Mouse (Mus musculus) urinary bladder, postnatal 36 days (tissue): ENCODE measurements around the gene 1110032A03Rik.
A peak's percentile ranks its signal among the peaks of the same experiment; 100 is the strongest.

Experiments
- DNase-seq, 2 experiments: peaks; one replicate each; pipeline ENCODE4 v3.0.0; 2022; ENCODE audit warnings: low spot score in 2 of 2, mixed read lengths in 1 of 2

The 1110032A03Rik gene

DNA sequence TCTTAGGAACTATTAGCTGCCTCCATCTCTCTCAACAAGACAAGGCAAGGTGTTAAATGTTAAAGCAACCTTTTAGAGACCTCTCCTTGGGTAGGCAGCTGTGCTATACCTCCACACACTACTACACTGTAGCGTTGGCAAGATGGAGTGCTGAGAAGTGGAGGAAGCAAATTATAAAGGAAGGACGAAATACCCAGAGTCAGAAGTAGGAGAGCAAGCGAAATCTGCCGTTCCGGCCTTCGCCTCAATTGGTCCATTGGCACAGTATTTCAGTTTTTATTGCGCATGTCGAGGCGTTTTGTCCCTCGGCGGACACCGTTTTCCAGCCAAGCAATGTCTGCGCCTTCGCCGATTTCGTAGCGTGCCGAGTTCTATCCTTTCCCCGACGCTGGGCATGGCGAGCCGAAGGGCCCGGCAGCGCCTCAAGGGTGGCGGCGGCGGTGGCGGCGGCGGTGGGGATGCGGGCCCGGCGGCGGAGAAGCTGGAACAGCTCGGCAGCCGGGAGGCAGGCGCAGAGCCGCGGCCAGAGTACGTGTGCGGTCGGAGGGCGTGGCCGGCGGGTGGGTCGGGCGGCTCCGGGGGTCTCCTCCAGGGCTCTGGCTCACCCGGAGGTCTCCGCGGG, at the start of gene 1110032A03Rik, which contains the start of gene Alg9:
TSS of gene 1110032A03Rik (minus strand) at position 530 of the 622 bp plus-strand sequence.
TSS of gene Alg9 (plus strand) at position 29 of the 622 bp plus-strand sequence.
- peak; percentile 89 for DNase-seq

DNA sequence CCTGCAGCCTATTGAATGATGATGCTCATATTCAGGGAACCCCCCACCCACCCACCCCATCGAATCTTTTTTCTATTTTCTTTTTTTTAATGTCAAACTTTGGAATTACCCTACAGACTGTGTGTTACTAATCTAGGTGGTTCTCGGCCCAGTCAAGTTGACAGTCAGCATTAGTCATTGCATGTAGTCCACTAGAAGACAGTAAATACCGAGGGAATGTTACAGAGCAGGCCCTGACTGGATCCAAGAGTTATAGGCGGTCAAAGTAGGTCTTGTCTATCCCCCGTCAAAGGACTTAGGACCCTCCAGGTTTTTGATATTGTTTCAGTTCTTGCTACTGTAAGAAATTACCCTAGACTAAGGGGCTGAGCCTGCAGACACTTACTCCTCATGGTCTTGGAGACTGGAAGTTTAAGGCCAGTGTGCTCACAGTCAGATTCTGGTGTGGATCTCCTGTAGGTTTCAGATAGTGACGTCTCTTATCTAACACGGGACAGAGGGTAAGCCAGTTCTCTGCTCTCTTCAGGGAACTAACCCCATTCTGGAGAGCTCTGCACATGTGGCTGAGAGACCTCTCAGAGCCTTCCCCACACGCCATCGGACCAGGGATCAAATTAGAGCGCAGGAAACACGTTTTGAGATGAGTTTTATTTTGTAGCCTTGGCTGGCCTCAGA, 48.6 kb upstream of the 1110032A03Rik start:
- no peak for DNase-seq

DNA sequence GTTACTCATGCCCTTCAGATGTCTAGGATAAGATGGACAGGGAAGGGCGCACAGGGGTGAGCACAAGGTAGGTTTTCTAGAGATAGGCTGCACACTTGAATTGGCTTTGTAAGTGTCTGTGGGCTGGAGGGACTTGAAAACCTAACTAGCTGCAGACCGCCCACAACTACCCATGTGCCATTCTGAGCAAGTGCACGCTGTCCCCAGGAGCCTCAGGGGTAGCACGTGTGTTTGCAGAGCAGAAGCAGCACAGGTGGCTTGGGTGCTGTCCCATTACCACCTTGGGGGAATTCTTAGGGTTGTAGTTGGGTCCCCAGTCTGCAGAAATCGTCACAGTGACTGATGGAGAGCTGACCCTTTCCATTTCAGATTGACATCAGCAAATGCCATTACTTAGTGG, 46.9 kb upstream of the 1110032A03Rik start:
- DNase-seq = no peak

DNA sequence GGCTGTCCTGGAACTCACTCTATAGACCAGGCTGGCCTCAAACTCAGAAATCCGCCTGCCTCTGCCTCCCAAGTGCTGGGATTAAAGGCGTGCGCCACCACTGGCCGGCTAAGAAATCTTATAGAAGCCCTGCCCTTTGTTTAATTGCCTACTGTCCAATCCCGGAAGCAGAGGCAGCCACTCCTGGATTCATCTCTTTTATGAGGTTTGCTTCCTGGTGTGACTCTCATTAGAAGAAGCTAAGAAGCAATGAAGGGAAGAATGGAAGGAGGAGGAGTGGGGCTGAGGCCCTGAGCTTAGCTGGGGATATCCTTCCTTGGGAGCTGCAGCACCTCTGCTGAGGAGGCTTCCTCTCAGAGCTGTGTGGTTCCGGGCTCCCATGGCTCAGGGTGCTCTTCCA, 46.3 kb upstream of the 1110032A03Rik start:
- no peak for DNase-seq

DNA sequence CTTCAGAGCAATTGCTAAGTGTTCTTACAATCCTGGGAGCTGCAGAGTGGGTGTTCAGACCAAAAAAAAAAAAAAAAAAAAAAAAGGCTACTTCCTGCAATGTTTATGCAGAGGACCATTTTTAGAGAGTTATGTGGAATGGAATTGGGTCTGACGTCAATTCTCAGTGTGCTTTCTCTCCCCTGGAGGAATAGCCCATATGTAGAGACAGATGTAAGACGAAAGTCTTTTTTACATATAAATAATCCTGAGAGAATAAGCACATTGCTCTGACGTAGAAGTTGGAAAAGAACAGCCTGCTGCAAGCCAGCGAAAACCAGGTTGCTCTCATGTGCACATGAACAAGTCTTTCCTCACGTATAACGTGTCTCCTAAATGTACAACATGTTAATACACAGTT, 44.4 kb upstream of the 1110032A03Rik start:
- no peak for DNase-seq

DNA sequence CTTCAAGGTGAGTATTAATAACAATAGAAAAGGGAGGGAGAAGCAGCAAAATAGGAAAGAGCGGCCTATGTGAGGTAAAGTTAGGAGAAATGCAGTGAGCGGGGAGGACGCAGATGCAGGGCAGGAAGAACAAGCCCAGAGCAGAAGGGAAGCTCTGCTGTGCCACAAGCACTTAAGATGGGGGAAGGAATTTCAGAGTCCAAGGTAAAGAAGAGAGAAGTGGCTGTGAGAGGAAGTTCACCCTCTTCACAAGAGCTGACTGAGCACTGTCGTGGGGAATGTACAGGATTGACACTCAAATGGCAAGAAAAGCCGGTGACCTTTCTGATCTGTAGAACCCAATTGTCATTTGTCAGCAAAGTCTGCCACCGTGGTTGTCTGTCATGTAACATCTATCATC, 42.7 kb upstream of the 1110032A03Rik start:
- DNase-seq = no peak

DNA sequence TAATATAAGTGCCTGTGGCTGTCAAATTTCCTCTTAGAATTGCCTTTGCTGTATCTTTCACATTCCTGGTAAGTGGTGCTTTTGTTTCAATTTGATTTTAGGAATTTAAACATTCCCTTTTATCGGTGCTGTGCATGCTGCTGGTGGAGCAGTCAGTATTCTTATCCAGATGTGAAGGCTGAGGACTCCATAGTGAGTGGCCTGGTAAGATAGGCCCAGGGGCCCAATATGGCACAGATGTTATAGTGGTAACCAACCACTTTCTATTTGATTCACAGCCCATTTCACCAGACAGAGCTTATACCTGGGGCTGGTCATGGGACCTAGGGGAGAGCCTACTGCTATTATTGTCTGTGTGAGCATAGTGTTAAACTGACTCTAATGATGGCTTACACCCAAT, 41.2 kb upstream of the 1110032A03Rik start:
- DNase-seq = no peak

DNA sequence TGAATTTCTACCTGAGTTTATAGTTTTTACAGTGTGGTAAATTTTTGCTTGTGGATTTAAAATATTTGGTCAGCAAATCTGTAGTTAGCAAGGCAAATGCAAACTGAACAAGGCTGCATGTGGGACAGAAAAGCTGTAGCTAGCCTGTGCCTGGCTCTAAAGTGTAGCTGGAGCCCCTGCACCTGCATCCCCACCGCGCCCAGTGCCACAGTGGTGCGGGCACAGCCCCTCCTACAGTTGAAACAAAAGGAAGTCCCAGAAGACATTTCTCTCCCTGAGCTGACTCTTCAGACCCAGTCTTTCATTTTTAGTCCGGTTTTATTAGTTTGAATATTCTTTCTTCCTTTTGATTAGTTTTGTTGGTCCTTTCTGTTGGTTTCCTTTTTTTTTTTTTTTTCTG, 40.3 kb upstream of the 1110032A03Rik start:
- no peak for DNase-seq

DNA sequence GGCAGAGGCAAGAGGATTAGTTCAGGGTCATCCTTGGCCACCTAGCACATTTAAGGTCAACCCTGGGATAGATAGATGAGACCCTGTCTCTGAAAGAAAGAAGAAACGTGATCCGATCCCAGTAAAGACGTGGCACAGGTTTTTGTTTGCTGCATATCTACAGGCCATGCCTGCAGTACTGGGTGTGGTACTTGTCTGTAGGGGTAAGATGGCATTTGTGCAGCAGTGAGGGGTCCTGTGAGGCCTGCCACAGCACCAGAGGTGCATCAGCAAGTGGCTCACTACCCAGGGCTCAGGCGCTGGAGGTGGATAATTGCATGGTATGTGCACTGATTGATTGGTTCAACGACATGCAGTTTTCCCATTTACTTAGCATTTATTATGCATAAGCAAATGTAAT, 38.5 kb upstream of the 1110032A03Rik start:
- DNase-seq = no peak

DNA sequence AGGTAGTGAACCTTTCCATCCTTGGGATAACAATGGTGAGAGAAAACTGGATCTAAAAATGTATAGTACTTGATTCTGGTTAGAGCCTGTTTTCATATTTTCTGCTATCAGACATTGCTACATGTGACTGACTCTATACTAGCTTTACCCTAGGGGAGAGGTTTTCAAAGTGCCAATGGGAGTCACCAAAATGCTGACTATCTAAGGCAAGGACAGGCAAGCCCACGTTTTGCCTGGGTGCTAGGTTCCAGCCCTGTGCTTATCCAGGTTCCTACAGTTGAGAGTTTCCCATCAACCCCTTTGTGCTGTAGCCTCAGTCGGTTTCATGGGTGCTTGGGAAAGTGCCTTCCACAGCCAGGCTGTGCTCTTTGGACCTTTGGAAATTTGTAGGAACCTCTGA, 36.4 kb upstream of the 1110032A03Rik start:
- no peak for DNase-seq

DNA sequence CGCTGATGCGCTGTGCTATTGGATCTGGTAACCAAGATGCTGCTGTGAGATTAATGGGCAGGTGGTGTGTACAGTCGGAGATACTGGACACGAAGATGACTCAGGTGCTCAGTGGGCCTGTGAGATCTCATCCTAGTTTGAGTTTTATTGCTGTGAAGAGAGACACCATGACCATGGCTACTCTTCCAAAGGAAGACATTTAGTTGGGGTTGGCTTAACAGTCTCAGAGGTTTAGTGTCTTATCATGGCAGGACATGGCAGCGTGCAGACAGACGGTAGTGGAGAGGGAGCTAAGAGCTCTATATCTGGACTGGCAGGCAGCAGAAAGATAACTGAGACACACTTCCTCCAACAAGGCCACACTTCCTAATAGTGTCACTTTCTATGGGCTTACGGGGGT, 35.9 kb upstream of the 1110032A03Rik start:
- no peak for DNase-seq

DNA sequence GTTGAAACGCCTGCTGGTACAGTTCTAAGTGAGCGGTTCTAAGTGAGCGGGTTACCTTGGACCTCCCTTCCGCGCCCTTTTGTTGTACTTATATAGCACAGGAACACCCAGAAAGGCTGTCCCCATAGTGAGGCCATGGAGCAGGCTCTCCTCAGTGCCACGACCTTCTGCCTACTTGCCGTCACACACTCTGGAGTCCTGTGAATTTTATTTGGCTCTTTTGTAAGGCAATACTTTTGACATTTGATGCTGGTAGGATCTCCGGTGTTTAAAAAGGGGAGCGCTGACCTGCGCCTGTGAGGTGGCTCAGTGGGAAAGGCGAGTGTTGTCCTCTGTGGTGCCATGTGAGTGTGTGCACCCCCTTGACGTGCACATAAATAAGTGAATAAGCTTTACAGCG, 33.8 kb upstream of the 1110032A03Rik start:
- DNase-seq = peak in 1 of 2 experiments; percentile 36

DNA sequence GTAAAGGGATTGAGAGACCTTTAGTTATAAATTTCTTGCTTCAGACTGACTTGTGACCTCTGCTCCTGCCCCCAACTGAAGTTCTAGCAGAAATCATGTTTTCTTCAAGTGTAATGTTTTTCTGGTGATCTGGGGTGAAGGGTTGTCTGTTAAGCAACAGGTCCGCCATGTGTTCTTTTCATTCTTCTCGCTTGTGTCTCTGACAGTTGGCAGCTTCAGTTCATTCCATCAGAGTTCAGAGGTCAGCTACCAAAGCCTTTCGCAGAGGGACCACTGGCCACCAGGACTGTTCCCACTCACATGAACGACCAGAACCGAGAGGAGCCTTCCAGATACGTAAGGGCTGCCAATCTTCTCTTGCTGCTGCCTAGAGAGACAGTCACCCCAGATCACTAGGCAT, 33.2 kb upstream of the 1110032A03Rik start:
- peak in 1 of 2 experiments; percentile 28 for DNase-seq

DNA sequence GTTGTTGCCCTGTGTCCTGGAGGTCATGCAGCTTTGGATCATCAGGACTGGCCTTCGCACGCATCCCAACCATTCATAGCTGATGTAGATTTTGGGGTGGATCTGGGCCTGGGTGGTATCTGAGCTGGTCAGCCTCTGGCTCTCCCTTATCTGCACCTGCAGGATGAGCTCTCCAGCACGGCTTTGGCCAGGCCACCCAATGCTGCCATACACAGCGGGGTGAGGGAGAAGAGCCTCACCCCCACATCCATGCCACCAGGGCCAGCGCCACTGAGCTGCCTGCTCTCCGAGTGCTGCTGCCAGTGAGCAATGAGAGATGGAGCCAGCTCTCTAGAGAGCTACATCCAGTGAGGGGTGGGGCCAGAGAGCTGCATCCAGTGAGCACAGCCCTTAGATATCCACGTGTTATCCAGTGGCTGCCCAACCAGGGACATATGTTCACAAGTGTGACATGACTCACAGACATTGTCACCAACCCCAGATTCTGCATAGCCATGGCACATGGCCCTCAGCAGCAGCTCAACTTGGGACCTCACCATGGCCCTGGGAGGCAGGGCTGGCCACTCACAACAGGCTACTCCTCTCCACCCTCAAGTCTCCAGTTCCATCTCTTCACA, 27.8 kb upstream of the 1110032A03Rik start:
- no peak for DNase-seq

DNA sequence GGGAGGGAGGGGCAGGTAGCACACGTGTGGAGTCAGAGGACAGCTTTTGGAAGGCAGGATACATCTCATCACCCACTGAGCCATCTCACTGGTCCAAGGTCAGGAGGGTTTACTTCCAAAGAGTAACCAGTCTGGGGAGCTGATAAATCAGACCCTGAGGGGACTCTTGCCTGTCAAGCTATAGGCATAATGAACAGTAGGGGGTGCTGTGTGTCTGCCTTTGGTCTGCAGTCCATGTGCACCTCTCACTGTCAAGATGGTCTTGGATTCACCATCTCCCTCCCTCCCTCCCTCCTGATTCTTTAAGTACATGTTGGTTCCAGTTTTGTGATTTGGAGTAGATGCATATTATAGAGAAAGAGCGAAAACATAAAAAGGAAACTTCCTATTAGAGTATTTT, 25.7 kb upstream of the 1110032A03Rik start:
- DNase-seq = no peak

DNA sequence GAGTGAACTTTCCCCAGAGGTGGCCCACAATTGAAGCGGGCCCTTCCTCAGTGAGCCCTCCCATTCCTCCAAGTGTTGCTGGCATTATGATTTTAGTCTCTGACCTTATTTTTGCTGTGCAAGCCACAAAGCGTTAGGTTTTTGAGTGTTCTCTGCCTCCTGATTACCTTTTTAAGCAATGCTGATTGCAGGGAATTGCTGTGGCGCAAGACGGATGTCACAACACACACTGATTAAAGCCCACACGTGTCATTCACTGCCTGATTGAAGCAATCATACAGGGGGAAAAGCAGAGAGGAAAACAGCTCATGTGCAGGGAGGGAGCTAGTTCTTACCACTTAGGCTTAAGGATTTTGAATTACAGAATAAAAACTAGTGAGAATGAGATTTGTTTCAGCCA, 23.0 kb upstream of the 1110032A03Rik start:
- DNase-seq = peak in 1 of 2 experiments; percentile 59

DNA sequence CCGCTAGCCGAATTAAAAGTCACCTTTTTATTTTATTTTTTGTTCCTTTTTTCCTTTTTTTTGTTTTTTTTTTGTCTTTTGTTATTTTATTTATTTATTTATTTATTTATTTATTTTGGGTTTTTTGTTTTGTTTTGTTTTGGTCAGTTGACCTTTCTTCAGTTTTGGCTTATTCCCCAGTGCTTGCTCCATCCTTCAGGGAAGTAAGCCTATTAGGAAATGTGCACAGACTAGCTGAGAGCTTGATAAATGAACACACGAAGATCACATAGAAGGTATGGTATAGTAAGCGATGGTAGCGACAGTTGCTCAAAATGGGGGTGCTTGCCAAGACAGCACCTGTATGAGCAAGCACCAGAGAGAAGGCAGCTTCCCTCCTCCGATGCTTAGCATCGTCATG, 22.3 kb upstream of the 1110032A03Rik start:
- no peak for DNase-seq

DNA sequence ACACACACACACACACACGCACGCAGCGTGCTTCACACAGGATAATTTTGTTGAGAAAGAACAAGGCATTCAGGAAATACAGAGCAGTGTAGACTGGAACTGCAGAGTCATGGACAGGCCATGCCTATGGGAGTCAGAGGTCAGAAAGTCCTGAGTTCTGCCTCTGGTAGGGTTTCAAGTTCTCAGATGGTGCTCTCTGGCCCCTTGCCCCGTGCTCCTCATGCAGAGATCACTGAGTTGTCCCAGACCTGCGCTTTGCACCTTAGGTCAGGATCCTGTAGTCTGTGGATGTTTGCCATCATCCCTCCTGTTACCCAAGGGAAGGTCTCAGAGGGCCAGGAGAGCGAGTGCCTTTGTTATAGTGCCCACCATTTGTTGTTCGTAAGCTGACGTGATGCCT, 21.5 kb upstream of the 1110032A03Rik start:
- no peak for DNase-seq

DNA sequence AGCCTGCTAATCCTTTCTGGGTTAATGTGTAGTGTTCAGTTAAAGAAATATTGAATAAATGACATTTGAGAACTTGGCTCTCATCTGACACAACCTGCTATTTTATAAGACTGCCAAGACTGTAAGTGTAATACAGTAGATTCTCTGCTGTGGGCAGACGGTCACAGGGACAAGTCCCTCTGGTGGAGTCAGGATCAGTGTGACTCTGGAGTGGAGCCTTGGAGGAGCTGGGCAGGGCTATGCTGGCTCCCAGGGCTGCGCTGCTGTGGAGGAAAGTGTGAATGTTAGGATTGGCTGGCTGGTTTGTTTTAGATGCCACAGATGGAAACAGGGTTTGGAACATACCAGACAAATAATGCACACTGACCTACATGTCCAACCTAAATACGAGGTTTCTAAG, 19.9 kb upstream of the 1110032A03Rik start:
- no peak for DNase-seq

DNA sequence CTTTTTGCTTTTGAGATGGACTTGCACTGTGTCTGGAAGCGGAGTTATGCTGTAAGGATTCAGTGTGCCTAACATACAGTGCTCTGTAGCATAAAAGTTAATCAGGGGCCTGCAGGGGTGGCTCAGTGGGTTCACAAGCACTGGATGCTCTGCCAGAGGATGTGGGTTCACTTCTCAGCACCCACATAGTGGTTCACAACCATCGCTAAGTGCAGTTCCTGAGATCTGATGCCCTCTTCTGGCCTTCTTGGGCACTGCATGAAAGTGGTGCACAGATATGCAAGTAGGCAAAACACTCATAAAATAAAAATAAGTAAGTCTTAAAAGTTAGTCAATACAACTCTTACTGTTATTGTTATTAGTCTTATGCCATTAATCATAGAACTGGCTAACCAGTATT, 6.8 kb upstream of the 1110032A03Rik start:
- no peak for DNase-seq

DNA sequence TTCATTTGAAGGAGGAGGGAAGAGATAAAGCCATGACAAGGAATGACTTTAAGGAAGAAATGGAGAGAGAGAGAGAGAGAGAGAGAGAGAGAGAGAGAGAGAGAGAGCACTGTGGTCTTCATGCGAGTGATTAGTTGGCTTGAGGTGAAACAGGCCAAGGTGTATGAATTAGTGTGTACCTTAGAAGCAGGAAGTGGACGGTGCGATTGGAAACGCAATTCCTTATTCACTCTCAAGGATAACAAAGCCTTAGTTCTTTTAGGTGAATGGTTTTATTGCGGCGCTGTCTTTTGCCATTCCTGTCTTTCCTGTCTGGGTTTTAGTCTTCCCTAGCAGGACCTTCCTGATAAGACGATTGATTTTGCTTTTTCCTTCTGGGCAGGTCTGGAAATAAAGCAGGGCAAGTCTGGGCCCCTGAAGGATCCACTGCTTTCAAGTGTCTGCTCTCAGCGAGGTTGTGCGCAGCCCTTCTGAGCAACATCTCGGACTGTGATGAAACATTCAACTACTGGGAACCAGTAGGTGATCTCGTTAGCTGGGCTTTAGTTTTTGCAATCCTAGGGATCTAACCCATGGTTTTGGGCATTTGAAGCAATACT, 941 bp upstream of the 1110032A03Rik start:
- no peak for DNase-seq

DNA sequence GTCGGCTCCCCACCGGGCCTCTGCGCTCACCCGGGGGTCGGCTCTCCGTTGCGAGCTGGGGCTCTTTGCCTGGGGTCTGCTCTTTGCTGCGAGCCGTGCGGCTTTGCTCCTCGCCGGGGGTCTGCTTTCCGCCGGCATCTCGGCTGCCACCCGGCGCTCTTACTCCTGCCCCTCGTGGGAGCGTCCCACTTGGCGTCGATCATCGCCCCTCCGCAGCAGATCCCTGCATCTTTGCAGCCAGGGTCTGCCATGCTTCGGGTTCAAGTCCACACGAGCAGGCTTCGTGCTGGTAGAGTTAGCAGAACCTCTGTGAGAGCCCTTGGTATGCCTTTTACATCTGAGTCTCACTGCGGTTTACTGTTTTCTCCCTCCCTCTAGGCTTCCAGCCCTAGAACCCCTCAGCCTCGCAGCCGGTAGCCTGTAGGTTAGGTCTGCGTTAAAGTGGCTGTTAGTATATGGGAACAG, 374 bp upstream of the 1110032A03Rik start:
- DNase-seq = no peak

DNA sequence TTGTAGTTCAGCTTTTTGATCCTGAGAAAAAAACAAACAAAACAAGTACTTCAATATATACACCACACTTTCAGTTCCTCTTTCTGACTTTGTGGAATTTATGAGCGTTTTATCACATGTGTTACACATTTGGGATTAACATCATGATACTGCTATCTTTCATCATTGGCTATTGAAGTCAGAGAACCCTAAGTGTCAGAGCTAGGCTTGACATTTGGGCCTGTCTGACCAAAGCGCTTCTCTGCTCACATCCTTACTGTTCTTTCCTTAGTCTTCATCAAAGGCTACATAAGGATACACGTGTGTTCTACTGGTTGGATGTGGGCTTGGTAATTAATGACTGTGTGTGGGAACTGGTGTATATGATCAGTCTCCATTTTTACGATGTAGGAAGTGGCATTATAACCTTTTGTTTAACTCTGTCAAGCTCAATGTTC, 1.3 kb downstream of the 1110032A03Rik start:
- DNase-seq = no peak
